Mouse (Mus musculus) testis, adult 2 months (tissue): ENCODE results near the gene Gna15.

Source experiments
- CTCF ChIP-seq: fragments of 200-500 bp; IDR thresholded peaks from 2 replicates; pipeline ENCODE4 v1.5.1; 2012; ENCODE audit warnings: low read depth, mild to moderate bottlenecking, inconsistent platforms, low read length, moderate library complexity; ENCODE audit not compliant: control insufficient read depth, insufficient read depth, insufficient replicate concordance
- POLR2A ChIP-seq: fragments of 200-500 bp; IDR thresholded peaks from 2 replicates; pipeline ENCODE4 v1.6.1; 2012; ENCODE audit warnings: low read depth, mild to moderate bottlenecking, inconsistent platforms, low read length, moderate library complexity; ENCODE audit not compliant: control insufficient read depth

DNA sequence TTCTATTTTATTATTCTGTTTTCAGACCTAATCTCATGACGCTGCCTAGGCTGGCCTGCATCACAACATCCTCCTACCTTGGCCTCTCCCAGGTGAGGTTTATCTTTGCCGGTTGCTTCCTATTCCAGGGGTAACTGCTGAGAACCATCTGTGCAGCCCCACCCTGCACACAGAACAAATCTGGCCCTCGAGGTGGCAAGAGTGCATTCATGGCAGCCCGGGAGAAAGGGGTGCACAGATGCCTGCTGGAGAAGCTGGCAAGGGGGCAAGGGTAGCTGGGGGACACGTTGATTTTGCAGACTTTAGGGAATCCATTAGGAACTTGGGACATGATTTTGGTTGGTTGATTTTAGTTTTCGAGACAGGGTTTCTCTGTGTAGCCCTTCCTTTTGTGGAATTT, 65.8 kb downstream of the Gna15 start:
- TF ChIP-seq POLR2A, result no peak
- no peak for TF ChIP-seq CTCF
